Mouse (Mus musculus) midbrain, embryonic 11.5 days (tissue): ENCODE measurements around the gene Gm13277. TPM values are rescaled to one million over a fixed set of nuclear protein-coding genes. Genes with fewer than 3 reads are reported as not detected.
"Not testable (repeated sequence)": the region's sequence is repeated elsewhere in the genome, so short reads cannot be mapped to it uniquely, and the experiment has no call there.

ENCODE experiments used
- ATAC-seq: fragments of 200-750 bp; cut with Nextera tagmentation; 2 replicates; pipeline ENCODE4 v1.8.0; 2017; ENCODE audit warnings: moderate TSS enrichment, moderate library complexity; ENCODE audit not compliant: low FRiP score
- DNase-seq: peaks from one replicate; pipeline ENCODE4 v3.0.0; 2015; ENCODE audit warnings: low spot score; ENCODE audit errors: missing footprints
- H3K27ac ChIP-seq: fragments of 300-500 bp; sonication (generic); 2 replicates; pipeline ENCODE4 v1.5.1; 2014; ENCODE audit warnings: low read depth, low read length
- H3K27me3 ChIP-seq: fragments of 300-500 bp; sonication (generic); 2 replicates; pipeline ENCODE4 v1.6.1; 2014; ENCODE audit warnings: mild to moderate bottlenecking, low read length, moderate library complexity, mixed read lengths; ENCODE audit not compliant: control insufficient read depth, insufficient read depth
- H3K36me3 ChIP-seq: fragments of 300-500 bp; sonication (generic); 2 replicates; pipeline ENCODE4 v1.6.1; 2014; ENCODE audit warnings: mild to moderate bottlenecking, low read length, moderate library complexity, mixed read lengths; ENCODE audit not compliant: control insufficient read depth, insufficient read depth
- H3K4me1 ChIP-seq: fragments of 300-500 bp; sonication (generic); 2 replicates; pipeline ENCODE4 v1.6.1; 2014; ENCODE audit warnings: low read length; ENCODE audit not compliant: control insufficient read depth, insufficient read depth
- H3K4me2 ChIP-seq: fragments of 300-500 bp; sonication (generic); 2 replicates; pipeline ENCODE4 v1.6.1; 2014; ENCODE audit warnings: mild to moderate bottlenecking, moderate library complexity
- H3K4me3 ChIP-seq: fragments of 300-500 bp; sonication (generic); 2 replicates; pipeline ENCODE4 v1.5.1; 2014; ENCODE audit warnings: low read depth, low read length
- H3K9ac ChIP-seq: fragments of 300-500 bp; sonication (generic); 2 replicates; pipeline ENCODE4 v1.6.1; 2014; ENCODE audit warnings: low read length
- H3K9me3 ChIP-seq: fragments of 300-500 bp; sonication (generic); 2 replicates; pipeline ENCODE4 v1.6.1; 2016; ENCODE audit warnings: low read length; ENCODE audit not compliant: control insufficient read depth
- WGBS: fragments of 180-500 bp; shearing (Covaris S2); extraction: QIAGEN DNeasy Blood & Tissue Kit; methylation state at CpG from one replicate; pipeline ENCODE4 v1.1.7; 2014; 5-methylcytosine and 5-hydroxymethylcytosine counted together
- polyA plus RNA-seq: library from polyadenylated mRNA; unstranded; fragments of >200 nt; fragmentation: Nextera tagmentation; extraction: Ambion mirVana; gene quantifications from 2 replicates; pipeline ENCODE4 v1.2.1, GENCODE M21; 2014

Gene Gm13277
- not detected in 2 replicates for polyA plus RNA-seq

- not testable (repeated sequence) for DNase-seq, H3K27me3 ChIP-seq, H3K4me2 ChIP-seq, ATAC-seq, H3K9ac ChIP-seq, H3K27ac ChIP-seq, H3K9me3 ChIP-seq, H3K4me3 ChIP-seq, H3K36me3 ChIP-seq, H3K4me1 ChIP-seq
- WGBS, result 0% methylated on average over 1 of the region's 28 CpGs
Observed at GRCm38 (mm10) chr4:88788402-88788801, at the start of gene Gm13277. Gene Gm13277, plus strand, starts transcription at chr4:88788632.

GRCm38 (mm10) chr4:88739036-88739435 lies 49.4 kb upstream of the Gm13277 start:
- no peaks in the 10 kb centered on the region for H3K36me3 ChIP-seq
- H3K9ac ChIP-seq, result no peak overlapping the region
- 92% methylated on average over 6 of the region's 6 CpGs for WGBS
- ATAC-seq (no peak), DNase-seq (peak; percentile 54)
- no peak overlapping the region for H3K27ac ChIP-seq
- no peaks in the 10 kb centered on the region for H3K4me1 ChIP-seq
- H3K4me3 ChIP-seq, result no peak overlapping the region
- H3K4me2 ChIP-seq, result no peak overlapping the region
- H3K9me3 ChIP-seq, result no peaks in the 10 kb centered on the region
- H3K27me3 ChIP-seq, result no peaks in the 10 kb centered on the region

GRCm38 (mm10) chr4:88741426-88741825 lies 47.0 kb upstream of the Gm13277 start:
- WGBS, result 93% methylated on average over 4 of the region's 4 CpGs
- peak; percentile 68 for DNase-seq
- Histone ChIP-seq H3K36me3 (no peaks in the 10 kb centered on the region), H3K4me2 (no peak overlapping the region), H3K4me1 (no peaks in the 10 kb centered on the region; the same call in 1 of the 2 replicates), H3K27me3 (no peaks in the 10 kb centered on the region), H3K9ac (no peak overlapping the region), H3K27ac (no peak overlapping the region), H3K4me3 (no peak overlapping the region), H3K9me3 (no peaks in the 10 kb centered on the region)
- ATAC-seq, result no peak

- H3K27me3 ChIP-seq, result no peaks in the 10 kb centered on the region
- no peak for DNase-seq
- H3K4me3 ChIP-seq, result no peak overlapping the region
- H3K9ac ChIP-seq, result no peak overlapping the region
- no peaks in the 10 kb centered on the region; the same call in 1 of the 2 replicates for H3K4me1 ChIP-seq
- no peaks in the 10 kb centered on the region for H3K9me3 ChIP-seq
- H3K4me2 ChIP-seq, result no peak overlapping the region
- 89% methylated on average over 7 of the region's 7 CpGs for WGBS
- H3K36me3 ChIP-seq, result no peaks in the 10 kb centered on the region
- no peak overlapping the region for H3K27ac ChIP-seq
- no peak for ATAC-seq
Observed at GRCm38 (mm10) chr4:88742771-88743371, 45.6 kb upstream of the Gm13277 start.

- Histone ChIP-seq H3K4me3 (no peak overlapping the region), H3K27ac (no peak overlapping the region), H3K9ac (no peak overlapping the region), H3K4me2 (no peak overlapping the region), H3K36me3 (no peaks in the 10 kb centered on the region), H3K27me3 (no peaks in the 10 kb centered on the region), H3K9me3 (no peaks in the 10 kb centered on the region), H3K4me1 (no peaks in the 10 kb centered on the region; the same call in 1 of the 2 replicates)
- DNase-seq, result peak; percentile 44
- 84% methylated on average over 3 of the region's 3 CpGs for WGBS
- ATAC-seq, result no peak
Observed at GRCm38 (mm10) chr4:88744207-88744606, 44.2 kb upstream of the Gm13277 start.

GRCm38 (mm10) chr4:88749926-88750325 lies 38.5 kb upstream of the Gm13277 start:
- DNase-seq, result peak; percentile 75
- H3K4me1 ChIP-seq, result no peaks in the 10 kb centered on the region; the same call in 1 of the 2 replicates
- 80% methylated on average over 6 of the region's 6 CpGs for WGBS
- ATAC-seq, result no peak
- no peaks in the 10 kb centered on the region for H3K36me3 ChIP-seq
- no peak overlapping the region for H3K4me2 ChIP-seq
- H3K9ac ChIP-seq, result no peak overlapping the region
- no peak overlapping the region for H3K27ac ChIP-seq
- H3K27me3 ChIP-seq, result no peaks in the 10 kb centered on the region
- H3K4me3 ChIP-seq, result no peak overlapping the region
- no peaks in the 10 kb centered on the region for H3K9me3 ChIP-seq

GRCm38 (mm10) chr4:88754818-88755340 lies 33.6 kb upstream of the Gm13277 start, which contains the start of gene Gm13271:
Gene Gm13271, plus strand, starts transcription at chr4:88754868.
- not testable (repeated sequence) for H3K36me3 ChIP-seq, H3K4me1 ChIP-seq, ATAC-seq, H3K4me3 ChIP-seq, H3K4me2 ChIP-seq, H3K27me3 ChIP-seq, H3K9ac ChIP-seq, DNase-seq, H3K27ac ChIP-seq, H3K9me3 ChIP-seq
- 72% methylated on average over 15 of the region's 15 CpGs for WGBS

GRCm38 (mm10) chr4:88756581-88757513 lies 31.6 kb upstream of the Gm13277 start:
- Histone ChIP-seq H3K27ac (peak overlapping the region; percentile 68), H3K4me2 (peak overlapping the region; percentile 69), H3K4me3 (peak overlapping the region; percentile 39), H3K9ac (peak overlapping the region; percentile 69)
- ATAC-seq, H3K36me3 ChIP-seq, H3K27me3 ChIP-seq, H3K4me1 ChIP-seq, H3K9me3 ChIP-seq: not testable (repeated sequence)
- 12% methylated on average over 28 of the region's 31 CpGs for WGBS
- DNase-seq, result peak; percentile 96

GRCm38 (mm10) chr4:88757628-88758031 lies 30.8 kb upstream of the Gm13277 start:
- not testable (repeated sequence) for H3K36me3 ChIP-seq, H3K4me1 ChIP-seq, H3K9me3 ChIP-seq, H3K27me3 ChIP-seq
- Histone ChIP-seq H3K4me3 (peak overlapping the region; percentile 39), H3K4me2 (peak overlapping the region; percentile 69), H3K9ac (peak overlapping the region; percentile 69; the same call in 1 of the 2 replicates), H3K27ac (peak overlapping the region; percentile 68)
- peak; percentile 94 for DNase-seq
- ATAC-seq, result peak; percentile 100
- under 1% methylated on average over 18 of the region's 21 CpGs for WGBS
